Mouse (Mus musculus) left cerebral cortex, adult 2 months (tissue): ENCODE data around the gene H1foo. TPM values are rescaled to one million over a fixed set of nuclear protein-coding genes. Genes with fewer than 3 reads are reported as not detected.

Source experiments
- DNase-seq, 2 experiments: peaks; one replicate each; pipeline ENCODE4 v3.0.0; 2021 to 2022; ENCODE audit warnings: low spot score in 2 of 2, mixed read lengths in 1 of 2; ENCODE audit errors: extremely low spot score in 1 of 2
- H3K27ac ChIP-seq: fragments of 200-600 bp; 2 replicates; pipeline ENCODE4 v1.8.1; 2022
- H3K4me3 ChIP-seq: fragments of 200-600 bp; 2 replicates; pipeline ENCODE4 v1.8.1; 2022
- CTCF ChIP-seq: fragments of 200-600 bp; IDR thresholded peaks from 2 replicates; pipeline ENCODE4 v1.8.1; 2022; ENCODE audit warnings: antibody characterized with exemption, mild to moderate bottlenecking, moderate library complexity
- intact Hi-C: fragments of 180-260 bp; cut with DNase I; formaldehyde crosslinking; loops from one replicate; pipeline ENCODE4 v1.15.1; 2025
- total RNA-seq, 2 experiments: library from RNA; stranded (reverse); gene quantifications; 2 replicates each; pipeline ENCODE4 v1.2.3; 2021

The H1foo gene
- total RNA-seq, 2 experiments from 2014 or later = not detected

DNA sequence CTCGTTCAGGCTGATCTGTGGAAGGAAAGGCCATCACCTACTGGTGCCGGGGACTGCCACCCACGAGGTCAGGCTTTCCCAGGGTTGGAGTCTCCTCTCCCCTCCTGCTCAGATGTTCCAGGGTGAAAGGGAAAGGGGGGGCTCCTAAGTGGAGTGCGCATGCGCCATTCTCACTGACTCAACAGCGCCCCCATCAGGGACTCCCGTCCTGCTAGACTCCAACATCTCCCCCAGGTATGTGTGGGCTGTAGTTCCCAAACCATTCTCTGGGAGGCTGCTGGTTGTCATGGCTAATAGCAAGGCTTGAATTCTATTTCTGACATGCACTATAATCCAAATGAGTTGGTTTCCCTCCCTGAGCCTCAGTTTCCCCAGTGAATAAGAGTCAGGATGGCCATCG, 33.9 kb downstream of the H1foo start:
- intact Hi-C loops = no loop called here
- Histone ChIP-seq H3K4me3 (no peak overlapping the region), H3K27ac (no peak overlapping the region)
- no peak for DNase-seq
- TF ChIP-seq CTCF = peak; percentile 38

GRCm38 (mm10) chr6:115982889-115983288, 38.2 kb downstream of the H1foo start:
- TF ChIP-seq CTCF = no peak
- Histone ChIP-seq H3K4me3 (peak overlapping the region; percentile 20), H3K27ac (peak overlapping the region; percentile 79)
- intact Hi-C loops = no loop called here
- DNase-seq = no peak

- no peak for TF ChIP-seq CTCF
- no peak for DNase-seq
- peak overlapping the region; percentile 20 for H3K4me3 ChIP-seq
- intact Hi-C loops = no loop called here
- H3K27ac ChIP-seq = peak overlapping the region; percentile 79
Observed at GRCm38 (mm10) chr6:115983306-115984038, 38.7 kb downstream of the H1foo start.

DNA sequence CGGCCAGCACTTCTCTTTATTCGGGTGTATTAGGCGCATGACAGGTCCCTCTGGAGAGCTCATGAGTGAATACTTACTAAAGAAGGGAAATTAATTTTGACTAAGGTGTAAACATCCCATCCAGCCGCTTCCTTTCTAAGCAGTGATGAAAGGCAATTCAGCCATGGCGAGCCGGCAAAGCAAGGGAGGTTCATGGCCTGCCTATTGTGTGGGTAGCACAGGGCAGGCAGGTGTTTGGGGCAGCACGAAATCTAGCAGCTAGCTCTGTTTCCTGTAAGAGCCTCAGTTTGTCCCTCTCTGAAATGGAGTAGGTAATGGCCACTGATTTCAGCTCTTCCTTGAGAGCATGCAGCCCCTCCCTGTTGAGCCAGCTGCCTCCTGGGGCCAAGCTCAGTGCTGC, 39.8 kb downstream of the H1foo start:
- DNase-seq = no peak
- intact Hi-C loops = no loop called here
- no peak overlapping the region for H3K4me3 ChIP-seq
- H3K27ac ChIP-seq = peak overlapping the region; percentile 36; the same call in 1 of the 2 replicates
- no peak for TF ChIP-seq CTCF

DNA sequence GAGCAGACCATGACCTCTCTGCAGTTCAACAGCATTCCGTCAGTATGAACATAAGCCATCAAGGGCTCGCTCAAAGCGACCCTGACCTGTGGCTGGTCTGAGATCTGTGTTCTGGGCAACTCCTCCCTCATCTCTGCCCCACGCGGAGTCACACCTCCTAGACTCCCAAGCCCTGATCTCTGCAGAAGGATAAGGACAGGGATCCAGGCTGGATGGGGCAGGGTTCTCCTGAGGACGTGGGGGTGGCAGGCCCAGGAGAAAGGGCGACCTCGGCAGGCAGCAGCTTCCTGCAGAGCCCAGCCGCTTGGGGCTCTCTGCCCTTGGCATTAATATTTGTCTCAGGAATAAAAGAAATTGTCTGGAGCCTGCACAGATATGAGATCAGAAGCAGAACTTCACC, 40.9 kb downstream of the H1foo start:
- Histone ChIP-seq H3K4me3 (no peak overlapping the region), H3K27ac (no peak overlapping the region; the same call in 1 of the 2 replicates)
- intact Hi-C loops = no loop called here
- TF ChIP-seq CTCF = no peak
- DNase-seq = no peak

DNA sequence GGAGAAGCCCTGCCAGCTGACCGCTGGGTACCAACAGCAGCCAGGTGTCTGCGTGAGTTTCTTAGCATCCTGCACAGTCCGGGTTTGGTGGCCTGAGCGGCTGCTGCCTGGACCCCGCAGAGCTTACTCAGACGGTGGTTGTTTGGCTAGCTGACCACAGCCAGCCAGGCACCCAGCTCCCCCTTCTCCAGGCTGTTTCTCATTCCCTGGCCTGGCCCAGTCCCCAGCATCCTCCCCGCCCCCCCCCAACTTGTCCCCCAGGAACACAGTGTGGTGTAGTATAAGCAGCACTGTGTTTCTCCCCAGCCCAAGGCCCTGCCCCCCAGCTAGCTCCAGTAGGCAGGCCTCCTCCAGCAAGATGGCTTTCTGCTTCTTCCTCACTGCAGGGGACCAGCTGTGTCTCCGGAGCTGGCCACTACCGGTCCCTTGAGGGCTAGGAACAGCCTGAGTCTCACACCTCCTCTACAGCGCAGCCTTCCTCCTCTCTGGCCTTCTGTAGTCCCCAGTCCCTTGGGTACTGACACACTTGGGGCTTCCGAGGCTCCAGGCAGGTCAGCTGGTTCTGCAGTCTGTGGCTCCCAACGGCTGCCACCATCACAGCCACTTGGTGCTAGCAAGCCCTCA, 41.8 kb downstream of the H1foo start:
- intact Hi-C loops = no loop called here
- TF ChIP-seq CTCF = no peak
- peak overlapping the region; percentile 57; the same call in 1 of the 2 replicates for H3K27ac ChIP-seq
- DNase-seq = no peak
- H3K4me3 ChIP-seq = no peak overlapping the region

- no peak for DNase-seq
- intact Hi-C loops = no loop called here
- peak overlapping the region; percentile 51 for H3K27ac ChIP-seq
- no peak overlapping the region for H3K4me3 ChIP-seq
- TF ChIP-seq CTCF = no peak
Observed at GRCm38 (mm10) chr6:115987096-115987747, 42.5 kb downstream of the H1foo start.

DNA sequence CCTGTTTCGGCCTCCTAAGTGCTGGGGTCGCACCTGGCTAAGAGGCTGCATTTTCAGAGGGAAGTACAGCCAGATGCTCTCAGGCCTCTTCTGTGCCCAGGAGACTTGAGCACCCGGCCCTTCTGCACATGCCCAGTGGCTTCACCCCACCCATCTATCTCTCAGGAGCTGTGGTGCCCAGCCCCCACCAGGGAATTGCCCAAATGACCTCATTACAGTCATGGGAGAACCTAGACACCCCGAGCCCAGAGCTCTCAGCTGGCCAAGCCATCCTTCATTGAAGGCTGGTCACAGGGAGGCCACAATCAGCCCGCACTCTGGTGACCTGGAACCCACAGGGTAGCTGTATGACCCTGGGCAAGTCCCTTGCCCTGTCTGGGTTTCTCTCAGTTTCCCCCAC, 44.3 kb downstream of the H1foo start:
- intact Hi-C loops = no loop called here
- Histone ChIP-seq H3K27ac (peak overlapping the region; percentile 80), H3K4me3 (no peak overlapping the region)
- TF ChIP-seq CTCF = no peak
- no peak for DNase-seq

DNA sequence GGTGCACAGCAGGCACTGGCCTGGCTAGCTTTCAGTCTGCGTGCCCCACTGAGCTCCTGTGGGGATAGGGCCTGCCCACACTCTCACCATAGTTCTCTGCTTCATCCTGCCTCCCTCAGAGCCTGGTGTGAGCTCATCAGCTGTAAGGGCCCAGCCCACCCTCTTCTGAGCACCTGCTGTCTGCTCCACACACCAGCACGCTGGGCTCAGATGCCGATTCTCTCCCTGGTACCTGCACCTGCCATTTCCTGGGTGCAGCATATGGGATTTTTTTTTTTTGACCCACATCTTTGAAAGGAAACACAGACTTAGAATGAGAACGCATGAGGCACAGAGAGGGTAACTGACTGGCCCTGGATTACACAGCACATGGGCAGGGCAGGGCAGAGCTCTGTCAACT, 44.9 kb downstream of the H1foo start:
- intact Hi-C loops = loop anchor here (5.0 kb wide), 1 partner anchor 137 kb away; the partner anchor contains the start of genes Ift122 and Mbd4
- no peak for TF ChIP-seq CTCF
- peak overlapping the region; percentile 80 for H3K27ac ChIP-seq
- peak in 1 of 2 experiments; percentile 53 for DNase-seq
- no peak overlapping the region for H3K4me3 ChIP-seq

DNA sequence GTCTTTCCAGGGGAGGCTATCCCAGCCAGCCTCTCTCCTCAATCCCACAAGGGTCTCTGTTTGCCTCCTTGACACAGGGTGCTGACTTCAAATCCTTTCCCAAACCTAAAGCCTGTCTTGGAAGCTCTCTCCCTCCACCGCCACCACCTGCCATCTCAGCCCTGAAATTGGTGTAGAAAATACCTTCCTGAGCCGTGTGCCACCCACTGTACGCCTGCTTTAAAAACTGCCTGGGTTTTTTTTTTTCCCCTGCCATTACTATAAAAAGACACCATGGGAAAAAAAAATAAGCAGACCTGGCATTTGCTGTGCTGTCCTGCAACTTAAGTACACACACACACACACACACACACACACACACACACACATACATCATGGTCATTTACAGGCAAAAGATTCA, 45.3 kb downstream of the H1foo start:
- TF ChIP-seq CTCF = no peak
- DNase-seq = no peak
- intact Hi-C loops = loop anchor here (5.0 kb wide), 1 partner anchor 138 kb away; the partner anchor contains the start of genes Ift122 and Mbd4
- Histone ChIP-seq H3K27ac (peak overlapping the region; percentile 80), H3K4me3 (no peak overlapping the region)

DNA sequence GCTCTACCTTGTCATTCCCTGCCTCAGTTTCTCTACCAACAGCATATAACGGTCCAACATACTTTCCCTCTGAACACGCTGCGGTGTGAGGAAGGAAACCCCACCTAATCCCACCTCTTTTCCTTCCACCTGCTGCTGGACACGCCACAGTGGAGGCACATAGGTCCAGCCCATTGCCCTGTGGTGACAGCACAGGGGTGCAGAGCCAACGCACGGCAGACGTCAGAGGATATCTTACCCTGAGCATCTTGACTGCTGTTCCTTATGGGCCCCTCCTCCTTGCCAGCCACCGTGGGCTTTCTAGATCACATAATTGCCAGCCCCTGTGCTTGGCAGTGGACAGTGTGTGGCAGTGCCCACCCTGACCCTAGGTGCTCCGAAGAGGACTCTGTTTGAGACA, 45.7 kb downstream of the H1foo start:
- H3K27ac ChIP-seq = peak overlapping the region; percentile 89

More for the DNA sequence above, 45.7 kb downstream of the H1foo start:
- no peak for DNase-seq
- intact Hi-C loops = loop anchor here (5.0 kb wide), 1 partner anchor 138 kb away; the partner anchor contains the start of genes Ift122 and Mbd4
- TF ChIP-seq CTCF = no peak
- H3K4me3 ChIP-seq = peak overlapping the region; percentile 73
